Mouse (Mus musculus): ENCODE results near the gene 1700006A11Rik. TPM values are rescaled to one million over a fixed set of nuclear protein-coding genes. Genes with fewer than 3 reads are reported as not detected.
"Not testable (repeated sequence)": the region's sequence is repeated elsewhere in the genome, so short reads cannot be mapped to it uniquely, and the experiment has no call there.

1700006A11Rik gene
- total RNA-seq (2021): not detected
- long read RNA-seq, experiment 1: 0 reads
- long read RNA-seq, experiment 2: 0 reads

- DNase-seq (ENCODE audit: low spot score in 2 of 2): no peak
Measured at GRCm38 (mm10) chr3:124425940-124426339, at the start of gene 1700006A11Rik. Gene 1700006A11Rik, minus strand, starts transcription at chr3:124426040.

GRCm38 (mm10) chr3:124474291-124474690 lies 48.5 kb upstream of the 1700006A11Rik start:
- not testable (repeated sequence) for DNase-seq (ENCODE audit: low spot score in 2 of 2)

GRCm38 (mm10) chr3:124466102-124466730 lies 40.4 kb upstream of the 1700006A11Rik start:
- no peak for DNase-seq (ENCODE audit: low spot score in 2 of 2)

GRCm38 (mm10) chr3:124392201-124392600 lies 33.6 kb downstream of the 1700006A11Rik start:
- DNase-seq (ENCODE audit: low spot score in 2 of 2): no peak

- DNase-seq (ENCODE audit: low spot score in 2 of 2): no peak
Measured at GRCm38 (mm10) chr3:124390101-124390500, 35.7 kb downstream of the 1700006A11Rik start.

- DNase-seq (ENCODE audit: low spot score in 2 of 2): no peak
Measured at GRCm38 (mm10) chr3:124389650-124390049, 36.2 kb downstream of the 1700006A11Rik start.

- DNase-seq (ENCODE audit: low spot score in 2 of 2): not testable (repeated sequence)
Measured at GRCm38 (mm10) chr3:124385377-124385776, 40.5 kb downstream of the 1700006A11Rik start.

- no peak for DNase-seq (ENCODE audit: low spot score in 2 of 2)
Measured at GRCm38 (mm10) chr3:124372031-124372430, 53.8 kb downstream of the 1700006A11Rik start.

- no peak for DNase-seq (ENCODE audit: low spot score in 2 of 2)
Measured at GRCm38 (mm10) chr3:124357533-124357932, 68.3 kb downstream of the 1700006A11Rik start.

Other genes starting within 250 kb of the 1700006A11Rik start
- 1 to 10 TPM; 1.0 to 1.6 TPM for gene Tram1l1, start 105.2 kb downstream of the 1700006A11Rik start, total RNA-seq (2021)
- gene 1700003H04Rik, start 155.1 kb upstream of the 1700006A11Rik start, total RNA-seq (2021): not detected

All from gastrocnemius, postnatal 4 days (tissue).